12 mouse cellular contexts compared by ENCODE assay signal in the genomic region with DNA sequence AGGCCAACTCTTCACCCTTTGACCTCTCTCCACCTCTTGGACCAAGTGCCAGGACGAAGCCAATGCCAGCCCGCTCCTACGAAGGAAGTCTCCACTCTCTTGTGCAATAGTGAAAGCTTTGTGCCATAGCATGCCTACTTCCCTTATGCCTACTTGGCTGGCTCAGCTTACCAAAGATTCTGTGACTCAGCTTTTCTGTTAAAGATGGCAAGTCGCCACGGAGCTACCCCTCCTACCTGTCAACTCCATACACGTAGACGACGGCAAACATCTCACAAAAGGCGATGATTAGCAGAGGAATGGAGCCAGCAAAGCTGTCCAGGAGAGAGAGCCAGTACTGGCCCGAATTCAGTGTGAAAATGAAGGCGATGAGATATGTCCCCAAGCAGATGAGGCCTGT. TPM values are rescaled to one million over a fixed set of nuclear protein-coding genes. Genes with fewer than 3 reads are reported as not detected.
A peak's percentile ranks its signal among the peaks of the same experiment; 100 is the strongest.
DNase-seq lines count a peak whose midpoint lies in the region; ATAC-seq lines count a peak whose summit lies in the region.
"Had no signal": no experiment of that assay in that cellular context is flagged by ENCODE, and none has a peak within 500 bp of the region (broad histone marks: within the 10 kb centered on the region; RNA-seq: fewer than 3 reads in every experiment).

No protein-coding gene starts in this region.

- H3K4me2 ChIP-seq in liver, embryonic 11.5 days, result no peak overlapping the region
- H3K4me2 ChIP-seq: neural tube, embryonic 15.5 days had no signal

- no peak for ATAC-seq in liver, embryonic 11.5 days (replicated peaks; ENCODE audit: low FRiP score)
- ATAC-seq: hindbrain, postnatal 0 days had no signal

- H3K4me3 ChIP-seq in liver, embryonic 11.5 days (ENCODE audit: low read depth, low read length), result no peak overlapping the region
- H3K4me3 ChIP-seq: erythroblast, embryonic 14.5 days; neural tube, embryonic 15.5 days had no signal

- H3K36me3 ChIP-seq in liver, embryonic 11.5 days (ENCODE audit: control insufficient read depth, insufficient read depth, low read length), result no peaks in the 10 kb centered on the region
- H3K36me3 ChIP-seq: neural tube, embryonic 15.5 days had no signal

- H3K9ac ChIP-seq in liver, embryonic 11.5 days (ENCODE audit: low read depth, low read length), result no peak overlapping the region
- H3K9ac ChIP-seq: liver, embryonic 14.5 days; neural tube, embryonic 15.5 days had no signal

- WGBS in liver, embryonic 11.5 days, result 84% methylated on average over 11 of the region's 11 CpGs

- peak; percentile 12 for DNase-seq in gastrocnemius, adult 18-20 months (ENCODE audit: low spot score)
- no peak for DNase-seq in gastrocnemius, adult 8-10 months (ENCODE audit: low spot score in 2 of 2)
- DNase-seq in thymus, postnatal 4 days, result peak; percentile 22
- DNase-seq in thymus, postnatal 36 days, result no peak
- peak; percentile 4 to 54 for DNase-seq in left cerebral cortex, adult 9 months (ENCODE audit: low spot score in 2 of 2)
- DNase-seq in liver, embryonic 11.5 days (ENCODE audit: low spot score), result no peak
- no peak for DNase-seq in spleen, adult 12 weeks (ENCODE audit: low spot score)
- DNase-seq in urinary bladder, postnatal 4 days (ENCODE audit: low spot score in 2 of 2), result no peak

- no peak overlapping the region for H3K27ac ChIP-seq in liver, embryonic 11.5 days (ENCODE audit: low read depth, low read length)
- H3K27ac ChIP-seq: hindbrain, postnatal 0 days; liver, embryonic 14.5 days; neural tube, embryonic 15.5 days had no signal

- H3K9me3 ChIP-seq in liver, embryonic 11.5 days (ENCODE audit: control insufficient read depth, low read length), result no peaks in the 10 kb centered on the region
- H3K9me3 ChIP-seq: neural tube, embryonic 15.5 days had no signal

- no peaks in the 10 kb centered on the region for H3K4me1 ChIP-seq in liver, embryonic 11.5 days (replicated peaks; ENCODE audit: control insufficient read depth, insufficient read depth, low read length)
- H3K4me1 ChIP-seq: neural tube, embryonic 15.5 days had no signal

- H3K27me3 ChIP-seq in liver, embryonic 11.5 days (replicated peaks; ENCODE audit: control insufficient read depth, insufficient read depth, low read length), result no peaks in the 10 kb centered on the region
- H3K27me3 ChIP-seq: neural tube, embryonic 15.5 days had no signal

RNA-seq across cellular contexts. Expression of a gene that starts 5.9 kb away (rescaled TPM):
- total RNA-seq in gastrocnemius, adult 18-20 months (2021), result under 1 TPM; 0.18 to 0.28 TPM
- under 1 TPM in 3 of 4 experiments, not detected in 1; 0.07 to 0.43 (median 0.12) TPM for total RNA-seq in gastrocnemius, adult 8-10 months (2022)
- polyA plus RNA-seq in liver, embryonic 11.5 days (2014; fragmentation: Nextera tagmentation; extraction: Ambion mirVana), result not detected in 2 replicates
- total RNA-seq: hindbrain, postnatal 0 days had no signal
- polyA plus RNA-seq: erythroblast, embryonic 14.5 days; hindbrain, postnatal 0 days; liver, embryonic 14.5 days; neural tube, embryonic 15.5 days had no signal

RNA-seq across cellular contexts. Expression of a gene that starts 21.0 kb away (rescaled TPM):
- under 1 TPM in 1 of 2 experiments, not detected in 1; 0.05 TPM for total RNA-seq in gastrocnemius, adult 18-20 months (2021)
- not detected for total RNA-seq in gastrocnemius, adult 8-10 months (2022)
- polyA plus RNA-seq in liver, embryonic 11.5 days (2014; fragmentation: Nextera tagmentation; extraction: Ambion mirVana), result 0.47 and 0.84 TPM in 2 replicates
- polyA plus RNA-seq: erythroblast, embryonic 14.5 days had no signal

RNA-seq across cellular contexts. Expression of a gene that starts 49.2 kb away (rescaled TPM):
- 1 to 10 TPM; 3.6 to 5.1 TPM for total RNA-seq in gastrocnemius, adult 18-20 months (2021)
- 1 to 10 TPM; 3.5 to 5.1 (median 3.6) TPM for total RNA-seq in gastrocnemius, adult 8-10 months (2022)
- polyA plus RNA-seq in liver, embryonic 11.5 days (2014; fragmentation: Nextera tagmentation; extraction: Ambion mirVana), result 20.4 and 21.0 TPM in 2 replicates

RNA-seq across cellular contexts. Expression of a gene that starts 57.0 kb away (rescaled TPM):
- under 1 TPM in 1 of 2 experiments, not detected in 1; 0.07 TPM for total RNA-seq in gastrocnemius, adult 18-20 months (2021)
- under 1 TPM in 1 of 4 experiments, not detected in 3; 0.15 TPM for total RNA-seq in gastrocnemius, adult 8-10 months (2022)
- 2.2 and 2.9 TPM in 2 replicates for polyA plus RNA-seq in liver, embryonic 11.5 days (2014; fragmentation: Nextera tagmentation; extraction: Ambion mirVana)
- polyA plus RNA-seq: erythroblast, embryonic 14.5 days had no signal

Comparison
In these comparisons a context has a peak if more than half of its experiments do, and no peak if none do; other contexts are left out.
1. DNase-seq: peak in gastrocnemius, adult 18-20 months (single experiment), thymus, postnatal 4 days (single experiment) and left cerebral cortex, adult 9 months (2 of 2); none in gastrocnemius, adult 8-10 months (0 of 2), thymus, postnatal 36 days (0 of 2), liver, embryonic 11.5 days (single experiment), spleen, adult 12 weeks (single experiment) and urinary bladder, postnatal 4 days (0 of 2).